Mouse (Mus musculus) limb, embryonic 11.5 days (tissue): ENCODE data around the gene Vwa8. TPM values are rescaled to one million over a fixed set of nuclear protein-coding genes. Genes with fewer than 3 reads are reported as not detected.

Experiments
- ATAC-seq: fragments of 200-750 bp; cut with Nextera tagmentation; 2 replicates; pipeline ENCODE4 v1.8.0; 2017; ENCODE audit warnings: low read depth; ENCODE audit not compliant: insufficient number of reproducible peaks, low FRiP score, low TSS enrichment
- DNase-seq: peaks from one replicate; pipeline ENCODE4 v3.0.0-alpha.2; 2015; ENCODE audit warnings: low spot score
- H3K27ac ChIP-seq: fragments of 300-500 bp; sonication (generic); replicated peaks from 2 replicates; pipeline ENCODE4 v1.5.1; 2014; ENCODE audit warnings: low read depth, mild to moderate bottlenecking, low read length
- H3K27me3 ChIP-seq: fragments of 300-500 bp; sonication (generic); 2 replicates; pipeline ENCODE4 v1.6.1; 2014; ENCODE audit warnings: mild to moderate bottlenecking, low read length, mixed read lengths; ENCODE audit not compliant: control insufficient read depth, insufficient read depth
- H3K36me3 ChIP-seq: fragments of 300-500 bp; sonication (generic); 2 replicates; pipeline ENCODE4 v1.6.1; 2014; ENCODE audit warnings: mild to moderate bottlenecking, low read length, moderate library complexity, mixed read lengths; ENCODE audit not compliant: control insufficient read depth, insufficient read depth
- H3K4me1 ChIP-seq: fragments of 300-500 bp; sonication (generic); 2 replicates; pipeline ENCODE4 v1.6.1; 2014; ENCODE audit warnings: low read length, mixed read lengths; ENCODE audit not compliant: control insufficient read depth, insufficient read depth
- H3K4me2 ChIP-seq: fragments of 300-500 bp; sonication (generic); 2 replicates; pipeline ENCODE4 v1.6.1; 2014; ENCODE audit warnings: low read depth, mild to moderate bottlenecking, moderate library complexity; ENCODE audit not compliant: severe bottlenecking
- H3K4me3 ChIP-seq: fragments of 300-500 bp; sonication (generic); 2 replicates; pipeline ENCODE4 v1.5.1; 2014; ENCODE audit warnings: low read depth, low read length
- H3K9ac ChIP-seq: fragments of 300-500 bp; sonication (generic); 2 replicates; pipeline ENCODE4 v1.6.1; 2014; ENCODE audit warnings: mild to moderate bottlenecking, low read length
- H3K9me3 ChIP-seq: fragments of 300-500 bp; sonication (generic); 2 replicates; pipeline ENCODE4 v1.6.1; 2016; ENCODE audit warnings: low read length; ENCODE audit not compliant: control insufficient read depth
- WGBS: fragments of 180-500 bp; shearing (Covaris S2); extraction: QIAGEN DNeasy Blood & Tissue Kit; methylation state at CpG from one replicate; pipeline ENCODE4 v1.1.7; 2014; 5-methylcytosine and 5-hydroxymethylcytosine counted together
- polyA plus RNA-seq: library from polyadenylated mRNA; unstranded; fragments of >200 nt; fragmentation: Nextera tagmentation; extraction: Ambion mirVana; gene quantifications from 2 replicates; pipeline ENCODE4 v1.2.1, GENCODE M21; 2014

Vwa8 gene
- polyA plus RNA-seq, 1 experiment from 2014 or later: 10.2 TPM

- H3K27me3 ChIP-seq: no peaks in the 10 kb centered on the region
- DNase-seq: no peak
- no peak overlapping the region for H3K9ac ChIP-seq
- no peak for ATAC-seq
- H3K27ac ChIP-seq: no peak overlapping the region; the same call in 1 of the 2 replicates
- H3K9me3 ChIP-seq: no peaks in the 10 kb centered on the region
- 86% methylated on average over 6 of the region's 6 CpGs for WGBS
- H3K4me1 ChIP-seq: peaks cover 6% of the 10 kb centered on the region; the same call in 1 of the 2 replicates
- no peaks in the 10 kb centered on the region for H3K36me3 ChIP-seq
- H3K4me3 ChIP-seq: no peak overlapping the region
- no peak overlapping the region for H3K4me2 ChIP-seq
Measured at GRCm38 (mm10) chr14:79153896-79154295, 305.0 kb downstream of the Vwa8 start.

GRCm38 (mm10) chr14:79154961-79155360 lies 306.1 kb downstream of the Vwa8 start:
- WGBS: 46% methylated on average over 11 of the region's 11 CpGs
- Histone ChIP-seq H3K9me3 (no peaks in the 10 kb centered on the region), H3K4me1 (peaks cover 6% of the 10 kb centered on the region; the same call in 1 of the 2 replicates), H3K36me3 (no peaks in the 10 kb centered on the region), H3K4me3 (no peak overlapping the region), H3K27me3 (no peaks in the 10 kb centered on the region), H3K9ac (no peak overlapping the region), H3K4me2 (no peak overlapping the region), H3K27ac (no peak overlapping the region)
- DNase-seq (no peak), ATAC-seq (no peak)

- DNase-seq (no peak), ATAC-seq (no peak)
- no peak overlapping the region for H3K4me2 ChIP-seq
- H3K27me3 ChIP-seq: no peaks in the 10 kb centered on the region
- H3K36me3 ChIP-seq: no peaks in the 10 kb centered on the region
- no peak overlapping the region for H3K9ac ChIP-seq
- no peaks in the 10 kb centered on the region for H3K9me3 ChIP-seq
- H3K4me1 ChIP-seq: peaks cover 6% of the 10 kb centered on the region; the same call in 1 of the 2 replicates
- no peak overlapping the region for H3K27ac ChIP-seq
- H3K4me3 ChIP-seq: no peak overlapping the region
- 74% methylated on average over 10 of the region's 10 CpGs for WGBS
Measured at GRCm38 (mm10) chr14:79156526-79157411, 307.9 kb downstream of the Vwa8 start.

- ATAC-seq: 0 out of 2 replicates have a peak, but pooled peaks have one; percentile 46
- H3K4me1 ChIP-seq: peaks cover 6% of the 10 kb centered on the region; the same call in 1 of the 2 replicates
- no peak overlapping the region for H3K9ac ChIP-seq
- H3K27me3 ChIP-seq: no peaks in the 10 kb centered on the region
- no peaks in the 10 kb centered on the region for H3K36me3 ChIP-seq
- H3K4me2 ChIP-seq: no peak overlapping the region
- no peaks in the 10 kb centered on the region for H3K9me3 ChIP-seq
- H3K4me3 ChIP-seq: no peak overlapping the region
- 37% methylated on average over 16 of the region's 17 CpGs for WGBS
- H3K27ac ChIP-seq: peak overlapping the region; percentile 36; the same call in 1 of the 2 replicates
- DNase-seq: peak; percentile 43
Measured at GRCm38 (mm10) chr14:79157451-79158218, 308.8 kb downstream of the Vwa8 start.

GRCm38 (mm10) chr14:79158219-79158521 lies 309.3 kb downstream of the Vwa8 start:
- no peaks in the 10 kb centered on the region for H3K9me3 ChIP-seq
- H3K4me3 ChIP-seq: no peak overlapping the region
- WGBS: 61% methylated on average over 12 of the region's 12 CpGs
- no peaks in the 10 kb centered on the region for H3K36me3 ChIP-seq
- no peak overlapping the region for H3K9ac ChIP-seq
- DNase-seq (peak; percentile 43), ATAC-seq (no peak)
- no peaks in the 10 kb centered on the region for H3K27me3 ChIP-seq
- H3K4me2 ChIP-seq: no peak overlapping the region
- peaks cover 6% of the 10 kb centered on the region; the same call in 1 of the 2 replicates for H3K4me1 ChIP-seq
- peak overlapping the region; percentile 36; the same call in 1 of the 2 replicates for H3K27ac ChIP-seq

GRCm38 (mm10) chr14:79158673-79159200 lies 309.9 kb downstream of the Vwa8 start:
- no peak overlapping the region for H3K9ac ChIP-seq

GRCm38 (mm10) chr14:79159451-79159850 lies 310.6 kb downstream of the Vwa8 start:
- ATAC-seq (no peak), DNase-seq (no peak)
- no peak overlapping the region for H3K27ac ChIP-seq
- peaks cover 6% of the 10 kb centered on the region; the same call in 1 of the 2 replicates for H3K4me1 ChIP-seq
- no peak overlapping the region for H3K4me3 ChIP-seq
- no peaks in the 10 kb centered on the region for H3K36me3 ChIP-seq
- H3K27me3 ChIP-seq: no peaks in the 10 kb centered on the region
- no peaks in the 10 kb centered on the region for H3K9me3 ChIP-seq
- H3K9ac ChIP-seq: no peak overlapping the region
- 90% methylated on average over 8 of the region's 8 CpGs for WGBS
- H3K4me2 ChIP-seq: no peak overlapping the region

More at GRCm38 (mm10) chr14:79158673-79159200, 309.9 kb downstream of the Vwa8 start:
- Histone ChIP-seq H3K9me3 (no peaks in the 10 kb centered on the region), H3K36me3 (no peaks in the 10 kb centered on the region), H3K4me1 (peaks cover 6% of the 10 kb centered on the region; the same call in 1 of the 2 replicates), H3K4me2 (no peak overlapping the region), H3K27me3 (no peaks in the 10 kb centered on the region), H3K4me3 (no peak overlapping the region), H3K27ac (no peak overlapping the region)
- WGBS: 86% methylated on average over 4 of the region's 4 CpGs
- ATAC-seq: no peak
- no peak for DNase-seq

- no peak for DNase-seq
- no peaks in the 10 kb centered on the region for H3K9me3 ChIP-seq
- no peak overlapping the region for H3K4me2 ChIP-seq
- no peak overlapping the region for H3K27ac ChIP-seq
- no peak for ATAC-seq
- no peak overlapping the region for H3K4me3 ChIP-seq
- WGBS: 78% methylated on average over 10 of the region's 10 CpGs
- no peak overlapping the region for H3K9ac ChIP-seq
- H3K27me3 ChIP-seq: no peaks in the 10 kb centered on the region
- peaks cover 6% of the 10 kb centered on the region; the same call in 1 of the 2 replicates for H3K4me1 ChIP-seq
- no peaks in the 10 kb centered on the region for H3K36me3 ChIP-seq
Measured at GRCm38 (mm10) chr14:79160486-79160885, 311.6 kb downstream of the Vwa8 start.
